Mouse (Mus musculus) embryonic facial prominence, embryonic 15.5 days (tissue): Measurements from ENCODE around the gene Smim22. TPM values are rescaled to one million over a fixed set of nuclear protein-coding genes. Genes with fewer than 3 reads are reported as not detected.
A peak's percentile ranks its signal among the peaks of the same experiment; 100 is the strongest.

Experiments
- ATAC-seq: fragments of 200-750 bp; cut with Nextera tagmentation; 2 replicates; pipeline ENCODE4 v1.8.0; 2017; ENCODE audit warnings: low read depth, moderate TSS enrichment; ENCODE audit not compliant: insufficient number of reproducible peaks, low FRiP score, low TSS enrichment
- H3K27ac ChIP-seq: fragments of 300-500 bp; sonication (generic); replicated peaks from 2 replicates; pipeline ENCODE4 v1.5.1; 2015; ENCODE audit warnings: mild to moderate bottlenecking, inconsistent platforms
- H3K27me3 ChIP-seq: fragments of 300-500 bp; sonication (generic); 2 replicates; pipeline ENCODE4 v1.6.1; 2015; ENCODE audit warnings: inconsistent platforms
- H3K36me3 ChIP-seq: fragments of 300-500 bp; sonication (generic); 2 replicates; pipeline ENCODE4 v1.6.1; 2015; ENCODE audit warnings: mild to moderate bottlenecking, inconsistent platforms
- H3K4me1 ChIP-seq: fragments of 300-500 bp; sonication (generic); 2 replicates; pipeline ENCODE4 v1.6.1; 2015; ENCODE audit warnings: inconsistent platforms
- H3K4me2 ChIP-seq: fragments of 300-500 bp; sonication (generic); replicated peaks from 2 replicates; pipeline ENCODE4 v1.6.1; 2015; ENCODE audit warnings: mild to moderate bottlenecking, inconsistent platforms
- H3K4me3 ChIP-seq: fragments of 300-500 bp; sonication (generic); replicated peaks from 2 replicates; pipeline ENCODE4 v1.5.1; 2015; ENCODE audit warnings: mild to moderate bottlenecking, inconsistent platforms
- H3K9ac ChIP-seq: fragments of 300-500 bp; sonication (generic); 2 replicates; pipeline ENCODE4 v1.6.1; 2015; ENCODE audit warnings: inconsistent platforms
- H3K9me3 ChIP-seq: fragments of 300-500 bp; sonication (generic); replicated peaks from 2 replicates; pipeline ENCODE4 v1.6.1; 2016; ENCODE audit warnings: inconsistent platforms
- WGBS: fragments of 180-500 bp; shearing (Covaris S2); methylation state at CpG from one replicate; pipeline ENCODE4 v1.1.7; 2015; 5-methylcytosine and 5-hydroxymethylcytosine counted together
- polyA plus RNA-seq: library from polyadenylated mRNA; unstranded; fragments of >200 nt; fragmentation: Nextera tagmentation; extraction: Ambion mirVana; gene quantifications from 2 replicates; pipeline ENCODE4 v1.2.1, GENCODE M21; 2015

The Smim22 gene
- 14.2 and 17.9 TPM in 2 replicates for polyA plus RNA-seq

DNA sequence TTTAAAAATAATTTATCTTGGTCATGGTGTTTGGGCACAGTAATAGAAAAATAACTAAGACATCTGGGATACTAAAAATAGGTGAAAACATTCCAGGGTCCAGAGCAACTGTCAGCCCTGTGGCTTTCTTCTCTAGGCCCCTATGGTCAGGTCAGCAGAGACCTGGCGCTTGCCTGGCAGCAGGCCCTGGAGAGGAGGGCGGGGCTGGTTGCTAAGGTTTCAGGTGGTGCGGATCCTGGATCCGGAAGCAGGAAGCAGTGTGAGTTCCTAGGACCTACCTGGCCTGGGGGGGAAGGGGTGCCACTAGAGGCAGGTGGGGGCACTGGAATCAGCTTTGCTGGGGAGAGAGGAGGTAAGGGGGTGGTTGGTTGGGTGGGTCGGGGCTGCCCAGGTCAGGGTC, at the start of gene Smim22:
TSS of gene Smim22 (plus strand) at position 222 of the 400 bp plus-strand sequence.
- Histone ChIP-seq H3K4me3 (0 out of 2 replicates have a peak within 1 kb of the TSS, but pooled peaks have one; percentile 8), H3K9ac (no peak within 1 kb of the TSS), H3K4me2 (peak within 1 kb of the TSS; percentile 15; the same call in 1 of the 2 replicates), H3K36me3 (no peaks in the 10 kb centered on the region), H3K9me3 (no peaks in the 10 kb centered on the region), H3K27ac (no peak within 1 kb of the TSS), H3K4me1 (peaks cover 3% of the 10 kb centered on the region), H3K27me3 (no peaks in the 10 kb centered on the region)
- WGBS, result 37% methylated on average over 5 of the region's 5 CpGs
- ATAC-seq, result 0 out of 2 replicates have a peak, but pooled peaks have one; percentile 55

DNA sequence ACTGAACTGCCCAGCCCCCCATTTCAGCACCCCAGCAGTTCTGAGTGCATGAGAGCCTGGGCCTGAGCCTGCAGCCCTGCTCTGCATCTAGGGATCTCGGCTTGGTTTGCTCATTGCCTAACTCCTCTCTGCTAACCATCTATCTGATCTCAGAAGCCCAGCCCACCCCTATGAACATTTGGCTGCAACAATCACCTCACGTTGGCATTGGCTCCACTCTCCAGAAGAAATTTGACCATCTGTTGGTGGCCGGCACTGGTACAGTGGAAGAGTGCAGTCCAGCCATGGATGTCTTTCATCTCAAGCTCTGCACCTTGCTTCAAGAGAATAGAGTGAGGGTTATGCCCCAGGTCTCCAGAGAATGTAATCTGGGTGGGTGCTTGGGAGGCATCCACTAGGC, 49.6 kb upstream of the Smim22 start:
- peaks cover 7% of the 10 kb centered on the region for H3K4me1 ChIP-seq
- H3K4me2 ChIP-seq, result no peak overlapping the region
- no peak overlapping the region for H3K4me3 ChIP-seq
- no peaks in the 10 kb centered on the region for H3K9me3 ChIP-seq
- H3K27me3 ChIP-seq, result no peaks in the 10 kb centered on the region
- no peak overlapping the region for H3K9ac ChIP-seq
- no peak for ATAC-seq
- 91% methylated on average over 3 of the region's 3 CpGs for WGBS
- H3K36me3 ChIP-seq, result peaks cover 59% of the 10 kb centered on the region
- no peak overlapping the region for H3K27ac ChIP-seq

DNA sequence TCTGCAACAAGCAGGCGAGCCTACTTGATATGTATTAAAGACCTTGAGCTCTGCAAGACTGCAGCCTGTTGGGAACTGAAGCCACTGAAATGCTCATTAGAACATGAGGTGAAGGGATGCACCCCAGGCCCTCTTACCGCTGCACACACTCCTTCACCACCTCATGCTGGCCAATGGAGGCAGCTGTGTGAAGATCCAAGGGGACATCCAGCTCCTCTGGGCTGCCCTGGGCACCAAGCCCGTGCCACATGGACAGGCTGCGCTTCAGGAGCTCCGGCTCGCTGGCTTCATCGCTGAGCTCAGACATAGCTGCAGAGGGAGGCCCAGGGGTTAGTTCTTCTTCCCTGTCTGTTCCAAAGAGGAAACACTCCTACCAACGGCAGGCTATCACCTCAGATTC, 46.8 kb upstream of the Smim22 start:
- H3K4me2 ChIP-seq, result no peak overlapping the region
- peaks cover 22% of the 10 kb centered on the region for H3K4me1 ChIP-seq
- H3K9ac ChIP-seq, result no peak overlapping the region
- peaks cover 31% of the 10 kb centered on the region for H3K36me3 ChIP-seq
- no peak for ATAC-seq
- 86% methylated on average over 8 of the region's 8 CpGs for WGBS
- H3K27me3 ChIP-seq, result no peaks in the 10 kb centered on the region
- no peaks in the 10 kb centered on the region for H3K9me3 ChIP-seq
- no peak overlapping the region for H3K4me3 ChIP-seq
- H3K27ac ChIP-seq, result no peak overlapping the region

DNA sequence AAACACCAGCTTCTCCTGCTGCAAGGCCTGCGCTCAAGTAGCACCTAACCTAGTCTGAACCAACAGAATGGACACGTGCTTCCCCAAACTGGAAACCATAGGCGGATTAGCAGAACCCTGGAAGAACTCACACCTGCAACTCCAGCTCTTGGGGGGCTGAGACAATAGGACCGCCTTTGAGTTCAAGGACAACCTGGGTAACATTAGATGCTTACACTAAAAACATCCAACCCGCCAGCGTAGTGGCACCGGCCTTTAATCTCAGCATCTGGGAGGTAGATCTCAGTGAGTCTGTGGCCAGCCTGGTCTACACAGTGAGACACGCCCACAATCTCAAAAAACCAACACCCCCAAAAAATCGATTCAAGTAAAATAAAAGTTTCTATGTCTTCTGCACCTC, 43.7 kb upstream of the Smim22 start:
- Histone ChIP-seq H3K9ac (peak overlapping the region; percentile 90), H3K9me3 (no peaks in the 10 kb centered on the region), H3K27me3 (no peaks in the 10 kb centered on the region), H3K36me3 (peaks cover 8% of the 10 kb centered on the region; the same call in 1 of the 2 replicates), H3K4me3 (peak overlapping the region; percentile 85), H3K27ac (no peak overlapping the region), H3K4me2 (peak overlapping the region; percentile 71), H3K4me1 (peaks cover 24% of the 10 kb centered on the region)
- WGBS, result 37% methylated on average over 9 of the region's 9 CpGs
- no peak for ATAC-seq

DNA sequence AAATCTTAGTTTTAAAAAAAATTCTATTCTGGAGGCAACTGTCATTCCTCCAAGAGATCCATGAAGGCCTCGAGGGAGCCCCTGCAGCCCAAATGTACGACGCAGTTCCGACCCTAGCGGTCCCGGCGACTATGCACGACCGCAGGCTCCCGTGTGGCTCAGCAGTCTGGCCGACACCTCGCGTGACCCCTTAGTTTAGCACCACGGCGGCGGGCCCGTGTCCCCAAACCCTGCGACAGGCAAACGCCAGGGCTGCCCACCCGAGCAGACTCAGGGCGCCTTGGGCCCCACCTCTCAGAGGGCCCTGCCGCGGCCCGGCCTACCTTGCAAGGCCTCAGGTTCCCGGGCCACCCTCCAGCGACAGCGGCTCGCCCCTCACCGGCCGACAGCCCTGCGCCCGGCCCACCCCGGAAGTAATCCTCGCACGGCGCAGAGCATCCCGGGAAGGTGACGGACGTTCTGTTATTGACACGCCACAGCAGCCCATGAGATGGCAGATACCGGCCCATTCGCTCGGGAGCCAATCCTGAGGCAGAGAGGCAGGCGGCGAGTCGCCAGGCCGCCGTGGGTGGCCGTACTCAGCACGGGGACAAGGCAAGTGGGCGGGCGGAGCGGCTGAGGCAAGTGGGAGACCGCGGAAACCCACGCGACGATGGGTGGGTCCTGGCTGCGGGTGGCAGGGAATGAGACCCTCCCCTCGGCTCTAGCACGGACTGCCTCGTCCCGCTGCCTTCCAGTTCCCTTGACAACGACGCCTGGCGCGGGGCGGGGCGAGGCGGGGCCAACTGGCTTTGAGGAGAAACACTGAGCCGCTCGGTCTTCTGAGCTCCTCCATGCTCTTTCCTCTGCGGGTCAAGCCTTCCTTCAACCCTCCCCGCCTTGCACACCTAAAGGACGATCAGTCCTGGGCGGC, 43.0 kb upstream of the Smim22 start, which contains the start of gene Anks3:
TSS of gene Anks3 (minus strand) at position 409 of the 913 bp plus-strand sequence.
- peak within 1 kb of the TSS; percentile 79 for H3K27ac ChIP-seq
- peaks cover 24% of the 10 kb centered on the region for H3K4me1 ChIP-seq
- peaks cover 8% of the 10 kb centered on the region; the same call in 1 of the 2 replicates for H3K36me3 ChIP-seq
- ATAC-seq, result peak; percentile 99
- WGBS, result under 1% methylated on average over 76 of the region's 76 CpGs
- peak within 1 kb of the TSS; percentile 71 for H3K4me2 ChIP-seq
- H3K9ac ChIP-seq, result peak within 1 kb of the TSS; percentile 90
- H3K27me3 ChIP-seq, result no peaks in the 10 kb centered on the region
- H3K9me3 ChIP-seq, result no peaks in the 10 kb centered on the region
- peak within 1 kb of the TSS; percentile 85 for H3K4me3 ChIP-seq

DNA sequence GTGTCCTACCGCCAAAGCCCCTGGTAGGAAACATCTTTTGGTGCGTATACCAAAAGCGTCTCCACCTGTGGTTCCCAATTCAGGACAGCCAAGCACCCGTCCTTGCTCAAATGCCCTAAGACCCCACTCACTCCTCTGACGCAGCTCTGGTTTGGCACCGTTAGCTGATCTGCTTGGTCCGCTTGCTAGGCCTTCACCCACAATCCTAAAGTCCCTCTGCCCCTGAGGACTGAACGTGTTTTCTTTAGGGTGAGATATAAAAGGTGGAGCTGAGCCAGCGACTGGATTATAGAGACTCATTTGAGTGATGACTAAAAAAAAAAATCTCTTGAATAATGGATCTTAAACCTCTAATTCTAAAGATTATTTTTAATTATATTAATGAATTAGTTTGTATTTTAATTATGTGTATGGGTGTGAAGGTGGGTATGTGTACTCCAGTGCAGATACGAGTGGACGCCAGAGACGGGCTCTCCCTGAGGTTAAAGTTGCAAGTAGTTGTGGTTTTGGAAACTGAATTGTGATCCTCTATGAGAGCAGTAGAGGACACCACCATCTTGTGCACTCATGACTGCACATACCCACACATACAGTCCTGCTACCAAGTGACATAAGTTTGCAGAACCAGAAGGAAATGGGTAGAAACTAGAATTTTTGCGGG, 42.2 kb upstream of the Smim22 start:
- peak overlapping the region; percentile 49 for H3K9ac ChIP-seq
- peak overlapping the region; percentile 68 for H3K27ac ChIP-seq
- peak overlapping the region; percentile 85 for H3K4me3 ChIP-seq
- peak overlapping the region; percentile 71 for H3K4me2 ChIP-seq
- H3K9me3 ChIP-seq, result no peaks in the 10 kb centered on the region
- H3K4me1 ChIP-seq, result peaks cover 23% of the 10 kb centered on the region
- H3K27me3 ChIP-seq, result no peaks in the 10 kb centered on the region
- WGBS, result 20% methylated on average over 13 of the region's 13 CpGs
- no peaks in the 10 kb centered on the region for H3K36me3 ChIP-seq
- no peak for ATAC-seq

DNA sequence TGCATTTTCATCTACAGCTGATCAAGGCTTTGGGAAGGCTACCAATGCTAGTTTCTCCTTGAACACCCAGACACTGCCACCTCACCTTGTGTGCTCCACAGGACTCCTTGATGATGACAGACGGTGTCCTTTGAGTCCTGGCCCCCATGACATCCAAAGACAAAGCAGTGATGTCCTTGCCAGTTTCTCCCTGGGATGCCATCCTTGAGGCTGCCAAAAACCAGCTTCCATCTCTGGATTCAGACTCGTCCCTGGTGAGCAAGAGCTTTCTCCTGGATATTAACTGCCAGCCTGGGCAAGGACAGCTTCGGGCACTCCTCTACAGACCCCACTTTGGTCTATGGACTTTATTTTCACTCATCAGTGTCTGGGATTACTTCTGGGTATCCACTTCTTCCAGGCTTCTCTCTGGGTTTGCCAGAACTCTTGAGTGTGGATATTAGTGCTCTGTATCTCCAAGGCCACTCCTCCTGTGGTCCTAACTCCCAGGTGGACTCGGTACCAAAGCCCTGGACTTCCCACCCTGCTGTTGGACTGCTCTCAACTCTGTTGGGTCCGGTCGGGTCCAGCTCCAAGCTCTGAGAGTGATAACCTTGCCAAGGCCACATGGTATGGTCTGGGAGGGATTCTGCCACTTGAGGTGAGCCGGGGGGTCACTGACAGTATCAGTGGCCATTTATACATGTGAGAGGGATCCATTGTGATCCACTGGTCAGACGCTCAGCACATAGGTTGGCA, 41.5 kb upstream of the Smim22 start:
- Histone ChIP-seq H3K4me2 (0 out of 2 replicates have a peak overlapping the region, but pooled peaks have one; percentile 71), H3K4me1 (peaks cover 22% of the 10 kb centered on the region), H3K9me3 (no peaks in the 10 kb centered on the region), H3K27me3 (no peaks in the 10 kb centered on the region), H3K27ac (no peak overlapping the region), H3K4me3 (peak overlapping the region; percentile 85; the same call in 1 of the 2 replicates), H3K9ac (no peak overlapping the region), H3K36me3 (no peaks in the 10 kb centered on the region)
- 86% methylated on average over 8 of the region's 8 CpGs for WGBS
- ATAC-seq, result no peak

DNA sequence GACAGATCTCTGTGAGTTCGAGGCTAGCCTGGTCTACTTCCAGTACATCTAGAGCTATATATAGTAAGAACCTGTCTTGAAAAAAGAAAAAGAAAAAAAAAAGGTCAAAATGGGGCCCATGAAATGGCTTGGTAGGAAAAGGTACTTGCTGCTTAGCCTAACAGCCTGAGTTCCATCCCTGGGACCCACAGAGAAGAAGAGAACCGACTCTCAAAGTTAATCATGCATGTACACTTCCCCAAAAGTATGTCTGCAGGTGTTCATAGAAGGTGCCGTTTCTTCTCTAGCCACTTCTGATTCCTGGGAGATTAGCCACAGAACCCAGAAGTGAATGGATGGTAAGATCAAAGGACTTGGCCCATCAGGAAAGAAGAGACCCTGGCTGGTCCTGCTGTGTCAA, 38.7 kb upstream of the Smim22 start:
- no peaks in the 10 kb centered on the region for H3K9me3 ChIP-seq
- no peak for ATAC-seq
- H3K36me3 ChIP-seq, result no peaks in the 10 kb centered on the region
- no peak overlapping the region for H3K4me2 ChIP-seq
- no peak overlapping the region for H3K27ac ChIP-seq
- WGBS, result 78% methylated on average over 3 of the region's 3 CpGs
- no peaks in the 10 kb centered on the region for H3K27me3 ChIP-seq
- no peak overlapping the region for H3K9ac ChIP-seq
- no peak overlapping the region for H3K4me3 ChIP-seq
- H3K4me1 ChIP-seq, result peaks cover 7% of the 10 kb centered on the region

DNA sequence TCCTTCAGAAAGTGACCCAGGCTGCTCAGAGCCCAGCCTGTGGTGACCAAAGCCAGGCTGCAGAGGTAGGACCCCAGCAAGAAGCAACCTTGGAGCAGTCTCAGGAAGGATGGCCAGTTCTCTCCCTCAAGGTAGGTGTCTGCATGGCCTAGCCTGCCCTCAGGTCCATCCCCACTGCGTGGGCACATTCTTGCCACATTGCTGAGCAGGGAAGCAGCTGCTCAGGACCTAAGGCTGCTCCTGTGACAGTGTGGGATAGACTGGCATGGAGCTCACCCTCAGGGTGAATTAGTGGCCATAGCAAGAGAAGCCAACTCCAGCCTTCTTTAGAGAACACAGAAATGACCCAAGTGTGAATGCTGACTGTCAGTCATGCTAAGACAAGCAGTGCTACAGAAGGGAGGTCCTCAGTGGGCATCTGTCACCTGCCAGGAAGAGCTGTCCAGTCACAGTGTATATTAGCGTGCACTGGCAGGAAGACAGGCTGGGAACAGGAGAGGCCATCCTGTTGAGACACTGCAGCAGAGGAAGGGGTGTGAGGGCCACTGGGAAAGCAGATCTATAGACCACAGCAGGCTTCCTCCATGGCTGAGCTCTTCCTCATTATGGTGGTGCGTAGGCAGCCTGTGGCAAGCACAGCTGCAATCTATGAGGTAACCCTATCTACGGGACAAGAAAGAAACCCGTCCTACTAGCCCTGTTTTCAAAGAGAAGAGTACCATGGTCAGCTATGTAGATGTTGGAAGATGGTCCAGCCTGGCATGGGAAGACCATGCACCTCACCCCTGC, 37.8 kb upstream of the Smim22 start:
- Histone ChIP-seq H3K4me2 (no peak overlapping the region), H3K27ac (no peak overlapping the region), H3K4me3 (no peak overlapping the region), H3K4me1 (peaks cover 6% of the 10 kb centered on the region; the same call in 1 of the 2 replicates), H3K27me3 (no peaks in the 10 kb centered on the region), H3K9me3 (no peaks in the 10 kb centered on the region), H3K36me3 (no peaks in the 10 kb centered on the region), H3K9ac (no peak overlapping the region)
- no peak for ATAC-seq
- WGBS, result 76% methylated on average over 5 of the region's 5 CpGs

DNA sequence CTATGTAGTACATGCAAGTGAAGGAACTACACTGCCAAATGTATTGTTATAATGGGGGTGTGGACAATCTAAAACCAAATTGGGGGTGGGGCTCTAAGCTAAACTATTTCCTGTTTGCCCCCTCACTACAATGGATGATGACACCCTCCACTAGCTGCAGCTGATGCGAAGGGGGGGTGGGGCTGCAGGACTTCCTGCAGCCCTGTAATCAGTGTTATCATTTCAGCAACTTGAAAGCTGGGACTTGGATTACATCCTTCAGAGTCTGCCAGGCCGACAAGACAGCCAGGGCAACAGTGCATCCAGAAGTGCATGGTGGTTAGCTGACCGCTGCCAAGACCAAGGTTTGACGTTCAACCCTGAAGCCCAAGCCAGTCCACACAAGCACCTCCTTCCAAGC, 35.5 kb upstream of the Smim22 start:
- no peaks in the 10 kb centered on the region for H3K36me3 ChIP-seq
- H3K27me3 ChIP-seq, result no peaks in the 10 kb centered on the region
- H3K9me3 ChIP-seq, result no peaks in the 10 kb centered on the region
- H3K4me3 ChIP-seq, result no peak overlapping the region
- no peak overlapping the region for H3K4me2 ChIP-seq
- 71% methylated on average over 4 of the region's 4 CpGs for WGBS
- ATAC-seq, result no peak
- no peaks in the 10 kb centered on the region for H3K4me1 ChIP-seq
- no peak overlapping the region for H3K27ac ChIP-seq
- no peak overlapping the region for H3K9ac ChIP-seq
